Mouse (Mus musculus) heart, postnatal 10 days (tissue): ENCODE measurements around the gene Slc47a2. TPM values are rescaled to one million over a fixed set of nuclear protein-coding genes. Genes with fewer than 3 reads are reported as not detected.
"Not testable (repeated sequence)": the region's sequence is repeated elsewhere in the genome, so short reads cannot be mapped to it uniquely, and the experiment has no call there.

Experiments used
- DNase-seq, 2 experiments: peaks; one replicate each; pipeline ENCODE4 v3.0.0; 2021
- intact Hi-C: fragments of 180-260 bp; cut with DNase I; formaldehyde crosslinking; loops from one replicate; pipeline ENCODE4 v1.15.1; 2025
- total RNA-seq, 2 experiments: library from RNA; stranded (reverse); gene quantifications; 2 replicates each; pipeline ENCODE4 v1.2.3; 2021

Slc47a2 gene
- total RNA-seq, 2 experiments from 2014 or later: 0.10 TPM

DNA sequence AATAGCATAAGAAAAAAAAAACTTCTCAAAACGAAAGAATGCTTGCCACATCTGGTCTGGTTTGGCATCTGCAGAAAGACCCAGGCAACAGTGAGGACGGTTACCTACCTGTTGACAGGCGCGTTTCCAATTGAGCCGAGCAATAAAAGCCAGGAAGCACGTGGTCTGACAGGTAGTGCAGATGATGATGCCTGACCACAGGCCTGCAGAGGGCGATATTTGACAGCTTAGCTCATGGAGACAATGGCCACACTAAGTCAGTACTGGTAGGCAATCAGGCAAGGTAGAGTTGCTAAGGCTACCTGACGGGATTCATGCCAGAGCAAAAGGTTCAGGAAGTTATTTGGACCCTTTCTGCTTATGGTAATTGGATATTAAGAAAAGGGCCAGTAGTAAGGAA is 6.7 kb upstream of the Slc47a2 start:
- intact Hi-C loops: loop anchor here (1.0 to 5.0 kb wide), 5 partner anchors 38 to 368 kb away; no protein-coding TSS in a partner anchor
- peak; percentile 83 to 85 for DNase-seq

DNA sequence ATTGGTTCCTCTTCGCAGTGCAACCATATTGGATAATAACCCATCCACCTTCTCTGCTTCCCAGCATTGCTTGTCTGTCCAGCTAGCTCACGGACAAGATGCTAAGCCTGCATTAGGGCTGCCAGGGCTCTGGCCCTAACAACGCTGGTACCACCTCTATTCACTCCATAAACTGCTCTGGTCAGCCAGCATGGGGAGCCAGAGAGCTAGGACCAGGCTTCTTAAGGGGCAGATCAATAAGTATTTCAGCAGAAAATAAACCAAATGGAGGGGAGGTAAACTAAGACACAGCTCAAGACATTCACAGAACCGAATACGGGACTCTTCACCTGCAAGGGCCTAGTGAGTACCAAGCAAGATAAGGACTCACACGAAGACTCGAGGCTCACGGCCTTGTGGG is 3.5 kb upstream of the Slc47a2 start:
- intact Hi-C loops: loop anchor here (5.0 kb wide), 3 partner anchors 41 to 371 kb away; no protein-coding TSS in a partner anchor
- DNase-seq: no peak

GRCm38 (mm10) chr11:61341971-61342370 is 689 bp downstream of the Slc47a2 start:
- intact Hi-C loops: no loop called here
- no peak for DNase-seq

DNA sequence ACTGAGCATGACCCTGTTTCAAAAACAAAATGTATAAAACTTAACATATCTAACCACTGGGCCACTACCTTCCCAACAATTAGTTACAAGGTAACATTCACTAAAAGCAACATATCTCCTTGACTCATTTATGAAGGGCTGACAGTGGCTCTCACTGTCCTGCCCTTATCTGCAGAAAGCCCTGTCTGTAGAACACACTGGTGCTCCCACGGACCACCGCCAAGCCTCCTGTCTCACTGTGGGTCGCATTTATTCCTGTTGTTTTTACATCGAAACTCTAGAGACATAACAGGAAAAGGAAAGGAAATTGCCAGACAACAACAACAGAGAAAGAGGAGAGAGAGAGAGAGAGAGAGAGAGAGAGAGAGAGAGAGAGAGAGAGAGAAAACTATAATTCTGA is 1.4 kb downstream of the Slc47a2 start:
- intact Hi-C loops: no loop called here
- no peak for DNase-seq

DNA sequence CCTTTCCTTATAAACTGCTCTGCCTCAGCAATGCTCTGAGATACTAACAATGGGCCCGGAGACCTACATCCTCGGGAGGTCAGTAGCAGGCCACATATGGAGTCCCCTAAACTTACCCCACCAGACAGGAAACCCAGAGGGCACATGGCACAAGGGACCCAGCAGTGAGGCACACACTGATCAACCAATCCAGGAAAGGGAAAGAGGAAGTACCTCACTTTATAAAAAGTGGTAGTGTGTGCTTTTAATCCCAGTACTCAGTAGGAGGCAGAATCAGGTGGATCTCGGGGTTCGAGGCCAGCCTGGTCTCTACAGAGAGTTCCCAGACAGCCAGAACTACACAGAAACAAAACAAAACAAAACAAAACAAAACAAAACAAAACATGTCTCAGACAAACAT is 2.3 kb downstream of the Slc47a2 start:
- no peak for DNase-seq
- intact Hi-C loops: no loop called here

DNA sequence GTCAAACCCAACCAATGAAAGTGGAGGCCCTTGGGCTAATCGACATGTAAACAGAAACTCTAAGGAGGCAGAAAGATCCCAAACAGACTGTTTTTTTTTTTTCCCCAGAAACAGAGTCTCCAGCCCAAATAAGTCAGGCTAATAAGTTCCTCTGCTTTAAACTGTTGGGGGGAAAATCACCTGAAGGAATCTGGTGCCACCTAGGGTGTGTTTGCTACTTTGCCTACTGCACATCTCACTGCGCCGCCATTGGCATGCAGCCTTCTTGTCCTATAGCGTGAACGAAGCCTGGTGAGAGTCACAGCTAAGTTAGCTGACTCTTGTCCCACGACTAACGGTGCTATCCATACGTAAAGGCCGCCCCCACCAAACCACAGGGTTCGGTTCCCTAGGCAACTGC is 5.1 kb downstream of the Slc47a2 start:
- intact Hi-C loops: loop anchor here (5.0 kb wide), 1 partner anchor 145 kb away; no protein-coding TSS in a partner anchor
- peak in 1 of 2 experiments; percentile 22 for DNase-seq

DNA sequence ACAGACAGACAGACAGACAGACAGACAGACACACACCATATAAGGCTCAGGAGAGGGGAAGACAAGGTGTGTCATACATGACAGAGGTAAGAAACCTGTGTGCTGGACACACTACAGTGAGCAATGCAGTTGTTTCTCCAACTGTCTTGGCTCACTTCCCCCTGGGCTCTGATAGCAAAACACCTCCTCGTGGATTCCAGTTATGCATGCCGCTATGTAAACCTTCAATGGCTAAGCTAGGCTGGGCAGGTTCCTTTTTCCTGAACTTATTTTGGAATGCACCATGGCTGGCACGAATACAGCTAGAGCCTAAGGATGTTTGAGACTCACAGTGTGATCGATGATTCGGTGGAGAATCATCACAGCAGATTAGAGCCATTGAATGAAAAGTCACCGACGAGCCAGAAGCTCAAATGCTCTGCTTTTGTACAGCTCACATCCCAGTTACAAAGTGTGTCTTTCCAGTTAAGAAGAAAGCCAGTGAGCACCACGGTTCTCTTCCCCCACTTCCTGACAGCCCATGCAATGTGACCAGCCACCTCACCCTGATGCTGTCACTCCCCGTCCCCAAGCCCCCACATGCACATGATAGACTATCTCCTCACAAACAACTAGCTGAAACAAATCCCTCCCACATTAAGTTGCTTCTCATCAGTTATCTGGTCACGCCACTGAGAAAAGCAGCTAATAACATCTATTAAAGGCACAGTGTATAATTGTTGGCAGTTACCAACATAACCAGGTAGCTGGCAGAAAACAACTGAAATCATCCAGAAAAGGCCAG is 21.6 kb downstream of the Slc47a2 start:
- intact Hi-C loops: no loop called here

DNA sequence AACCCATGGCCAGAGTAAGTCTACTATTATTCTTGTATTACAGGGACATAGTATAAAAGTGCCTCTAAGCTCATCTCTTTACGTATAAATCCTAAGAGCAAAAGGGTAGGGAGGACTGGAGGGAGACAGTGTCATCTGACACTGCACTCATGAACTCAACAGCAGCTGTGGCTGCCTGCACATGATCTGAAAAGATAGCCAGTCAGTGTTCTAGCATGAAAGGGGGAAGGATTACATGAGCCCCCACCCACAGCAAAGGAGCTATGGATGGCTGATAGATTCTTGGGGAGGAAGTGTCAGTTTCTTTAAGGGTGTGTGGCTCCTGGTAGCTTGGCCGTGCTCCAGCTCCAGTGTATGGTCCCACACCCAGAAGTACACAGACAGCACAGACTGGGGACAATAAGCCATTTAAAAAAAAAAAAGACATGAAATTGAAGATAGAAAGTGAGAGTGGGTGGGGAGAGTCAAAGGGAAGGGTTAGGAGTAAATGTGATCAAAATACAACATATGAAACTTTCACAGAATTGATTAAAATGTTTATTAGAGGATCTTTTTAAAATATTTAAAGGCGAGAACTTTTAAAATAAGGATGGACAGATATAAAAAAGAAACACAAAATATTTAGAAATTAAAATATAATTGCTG is 22.6 kb downstream of the Slc47a2 start:
- peak in 1 of 2 experiments; percentile 28 for DNase-seq
- intact Hi-C loops: no loop called here

More for the DNA sequence above, 21.6 kb downstream of the Slc47a2 start:
- DNase-seq: no peak

DNA sequence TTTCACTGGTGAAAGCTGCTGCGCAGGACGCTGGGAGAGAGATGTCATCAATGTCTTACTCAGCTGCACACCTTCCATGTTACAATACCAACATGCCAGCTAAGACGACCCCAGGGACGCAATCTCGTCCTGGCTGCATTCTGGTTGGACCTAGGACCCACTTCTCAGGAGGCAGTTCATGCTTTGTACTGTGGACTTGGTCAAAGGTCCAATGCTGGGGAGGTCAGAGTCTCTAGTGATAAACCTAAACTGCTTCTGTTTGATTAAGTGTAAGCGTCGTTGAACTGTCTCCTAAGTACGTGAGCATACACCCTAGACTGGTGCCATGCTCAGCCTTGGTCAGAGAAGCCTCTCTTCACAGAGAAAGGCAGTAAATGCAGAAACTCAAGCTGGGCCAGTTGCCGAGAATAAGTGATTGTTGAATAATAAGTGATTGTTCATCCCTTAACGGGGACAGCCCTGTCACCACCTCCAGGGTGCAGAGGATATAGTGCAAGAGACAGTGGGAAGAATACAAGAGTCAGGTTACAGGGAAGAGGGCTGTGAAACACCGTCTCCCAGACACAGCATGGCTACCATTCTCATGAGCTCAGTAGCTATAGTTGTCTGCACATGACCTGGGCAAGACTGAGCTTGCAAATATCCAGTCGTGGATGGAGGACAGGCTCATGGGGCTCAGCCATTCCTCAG is 23.3 kb downstream of the Slc47a2 start:
- intact Hi-C loops: no loop called here
- peak; percentile 52 to 54 for DNase-seq

- no peak for DNase-seq
- intact Hi-C loops: no loop called here
These were observed 25.8 kb downstream of the Slc47a2 start for GRCm38 (mm10) chr11:61316864-61317263.

DNA sequence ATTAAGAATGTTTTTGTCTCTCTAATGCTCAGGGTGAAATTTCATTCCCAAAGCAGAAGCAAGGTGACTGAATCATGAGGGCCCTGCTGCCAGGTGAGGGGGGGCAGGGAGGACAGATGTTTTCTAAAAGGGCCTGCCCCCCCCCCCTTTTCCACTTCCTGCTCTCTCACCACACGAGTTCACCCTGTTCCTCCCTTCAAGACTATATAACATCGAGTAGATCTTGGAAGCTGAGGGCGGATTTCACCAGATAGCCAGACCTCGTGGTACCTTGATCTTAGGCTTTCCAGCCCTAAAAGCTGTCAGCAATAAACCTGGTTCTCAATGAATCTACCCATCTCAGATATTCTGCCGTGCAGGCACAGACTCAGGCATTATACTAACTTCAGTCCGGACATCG is 32.3 kb downstream of the Slc47a2 start:
- intact Hi-C loops: no loop called here
- no peak for DNase-seq

- intact Hi-C loops: no loop called here
- no peak for DNase-seq
These were observed 32.8 kb downstream of the Slc47a2 start for GRCm38 (mm10) chr11:61309831-61310230.

- no peak for DNase-seq
- intact Hi-C loops: no loop called here
These were observed 34.9 kb downstream of the Slc47a2 start for GRCm38 (mm10) chr11:61307795-61308194.

DNA sequence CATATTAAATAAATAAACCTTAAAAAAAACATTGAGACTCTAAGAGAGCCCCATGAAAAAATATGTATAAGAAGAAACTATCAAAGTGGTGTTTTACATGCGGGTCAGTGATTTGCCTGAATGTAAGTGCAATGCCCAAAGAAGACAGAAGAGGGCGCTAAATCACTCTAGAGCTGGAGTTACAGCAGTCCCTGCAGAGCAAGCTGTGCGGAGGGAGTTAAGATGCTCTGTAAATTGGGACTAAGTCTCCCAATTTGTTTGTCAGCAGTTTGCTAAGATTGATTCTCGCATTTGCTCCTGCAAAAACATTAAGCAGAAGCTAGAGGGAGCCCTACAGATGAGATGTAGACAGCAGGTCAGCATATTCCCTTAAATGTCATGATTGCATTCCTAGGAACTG is 37.3 kb downstream of the Slc47a2 start:
- DNase-seq: peak in 1 of 2 experiments; percentile 50
- intact Hi-C loops: no loop called here

DNA sequence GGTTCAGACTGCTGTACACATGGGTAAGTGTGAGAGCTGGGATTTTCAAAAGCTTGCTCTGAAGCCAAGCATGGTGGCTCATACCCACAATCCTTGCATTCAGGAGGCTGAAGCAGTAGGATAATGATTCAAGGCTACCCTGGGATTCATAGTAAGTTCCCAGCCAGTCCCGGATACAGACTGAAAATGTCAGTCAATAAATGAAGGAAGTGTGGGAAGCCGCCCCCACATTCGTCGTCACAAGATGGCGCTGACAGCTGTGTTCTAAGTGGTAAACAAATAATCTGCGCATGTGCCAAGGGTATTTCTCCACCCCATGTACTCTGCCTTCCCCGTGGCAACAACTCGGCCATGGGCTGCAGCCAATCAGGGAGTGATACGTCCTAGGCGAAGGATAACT is 38.1 kb downstream of the Slc47a2 start:
- DNase-seq, intact Hi-C loops: not testable (repeated sequence)

GRCm38 (mm10) chr11:61300716-61301392 is 41.8 kb downstream of the Slc47a2 start:
- DNase-seq: peak; percentile 35 to 45
- intact Hi-C loops: no loop called here

- intact Hi-C loops: no loop called here
- DNase-seq: no peak
These were observed 42.5 kb downstream of the Slc47a2 start for GRCm38 (mm10) chr11:61300205-61300604.

DNA sequence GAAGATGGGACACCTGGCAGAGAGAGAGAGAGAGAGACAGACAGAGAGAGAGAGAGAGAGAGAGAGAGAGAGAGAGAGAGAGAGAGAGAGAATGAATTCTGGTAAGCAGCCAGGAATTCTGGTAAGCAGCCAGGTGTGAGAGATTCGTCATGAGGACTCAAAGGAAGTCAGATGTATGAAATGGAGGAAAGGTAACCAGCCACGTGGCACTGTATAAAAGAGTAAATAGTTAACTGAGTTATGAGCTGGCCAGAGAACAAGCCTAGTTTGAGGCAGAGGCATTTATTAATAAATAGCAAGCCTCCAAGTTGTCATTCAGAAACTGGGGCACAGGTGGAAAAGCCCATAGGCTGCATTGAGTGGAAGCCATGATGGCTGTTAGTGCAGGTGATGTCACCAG is 44.8 kb downstream of the Slc47a2 start:
- intact Hi-C loops: no loop called here
- no peak for DNase-seq

GRCm38 (mm10) chr11:61297326-61297725 is 45.3 kb downstream of the Slc47a2 start:
- no peak for DNase-seq
- intact Hi-C loops: no loop called here

GRCm38 (mm10) chr11:61296556-61296955 is 46.1 kb downstream of the Slc47a2 start:
- no peak for DNase-seq
- intact Hi-C loops: no loop called here

DNA sequence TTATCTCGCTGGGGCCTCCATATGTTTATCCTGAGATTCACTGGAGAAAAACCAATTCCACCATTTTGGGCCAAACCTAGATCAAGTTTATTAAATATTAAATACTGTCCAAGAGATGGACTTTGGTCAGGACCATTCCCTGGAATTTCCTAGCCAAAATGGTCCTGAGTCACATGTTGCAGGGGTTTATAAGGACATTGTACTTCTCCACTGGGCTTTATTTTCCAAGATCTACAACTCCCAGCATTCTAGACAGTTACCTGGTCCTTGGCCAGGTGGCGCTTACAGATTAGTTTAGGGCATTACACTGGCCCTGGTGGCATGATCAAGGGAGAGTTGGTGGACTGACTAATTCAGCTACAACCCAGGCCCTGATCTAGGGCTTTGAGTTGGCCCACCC is 47.1 kb downstream of the Slc47a2 start:
- intact Hi-C loops: no loop called here

More for the DNA sequence above, 47.1 kb downstream of the Slc47a2 start:
- no peak for DNase-seq
